Mouse (Mus musculus) heart, embryonic 15.5 days (tissue): ENCODE measurements around the gene Pigm. TPM values are rescaled to one million over a fixed set of nuclear protein-coding genes. Genes with fewer than 3 reads are reported as not detected.

Experiments used
- ATAC-seq: fragments of 200-750 bp; cut with Nextera tagmentation; replicated peaks from 2 replicates; pipeline ENCODE4 v1.8.0; 2017; ENCODE audit warnings: low read depth, moderate TSS enrichment; ENCODE audit not compliant: insufficient number of reproducible peaks, insufficient read depth, low FRiP score
- H3K27ac ChIP-seq: fragments of 300-500 bp; sonication (generic); 2 replicates; pipeline ENCODE4 v1.5.1; 2015; ENCODE audit warnings: mild to moderate bottlenecking, inconsistent platforms
- H3K27me3 ChIP-seq: fragments of 300-500 bp; sonication (generic); 2 replicates; pipeline ENCODE4 v1.6.1; 2015; ENCODE audit warnings: inconsistent platforms
- H3K36me3 ChIP-seq: fragments of 300-500 bp; sonication (generic); 2 replicates; pipeline ENCODE4 v1.6.1; 2015; ENCODE audit warnings: mild to moderate bottlenecking, inconsistent platforms
- H3K4me1 ChIP-seq: fragments of 300-500 bp; sonication (generic); replicated peaks from 2 replicates; pipeline ENCODE4 v1.6.1; 2015; ENCODE audit warnings: inconsistent platforms
- H3K4me2 ChIP-seq: fragments of 300-500 bp; sonication (generic); 2 replicates; pipeline ENCODE4 v1.6.1; 2015; ENCODE audit warnings: inconsistent platforms, mild to moderate bottlenecking, moderate library complexity
- H3K4me3 ChIP-seq: fragments of 300-500 bp; sonication (generic); 2 replicates; pipeline ENCODE4 v1.5.1; 2015; ENCODE audit warnings: mild to moderate bottlenecking, inconsistent platforms
- H3K9ac ChIP-seq: fragments of 300-500 bp; sonication (generic); 2 replicates; pipeline ENCODE4 v1.6.1; 2015; ENCODE audit warnings: mild to moderate bottlenecking, inconsistent platforms
- H3K9me3 ChIP-seq: fragments of 300-500 bp; sonication (generic); replicated peaks from 2 replicates; pipeline ENCODE4 v1.6.1; 2016; ENCODE audit warnings: inconsistent platforms
- WGBS: fragments of 180-500 bp; shearing (Covaris S2); methylation state at CpG from one replicate; pipeline ENCODE4 v1.1.7; 2015; ENCODE audit warnings: mixed read lengths; 5-methylcytosine and 5-hydroxymethylcytosine counted together
- polyA plus RNA-seq: library from polyadenylated mRNA; unstranded; fragments of >200 nt; fragmentation: Nextera tagmentation; extraction: Ambion mirVana; gene quantifications from 2 replicates; pipeline ENCODE4 v1.2.1, GENCODE M21; 2015

Pigm gene
- polyA plus RNA-seq, 1 experiment from 2014 or later = 3.2 TPM

DNA sequence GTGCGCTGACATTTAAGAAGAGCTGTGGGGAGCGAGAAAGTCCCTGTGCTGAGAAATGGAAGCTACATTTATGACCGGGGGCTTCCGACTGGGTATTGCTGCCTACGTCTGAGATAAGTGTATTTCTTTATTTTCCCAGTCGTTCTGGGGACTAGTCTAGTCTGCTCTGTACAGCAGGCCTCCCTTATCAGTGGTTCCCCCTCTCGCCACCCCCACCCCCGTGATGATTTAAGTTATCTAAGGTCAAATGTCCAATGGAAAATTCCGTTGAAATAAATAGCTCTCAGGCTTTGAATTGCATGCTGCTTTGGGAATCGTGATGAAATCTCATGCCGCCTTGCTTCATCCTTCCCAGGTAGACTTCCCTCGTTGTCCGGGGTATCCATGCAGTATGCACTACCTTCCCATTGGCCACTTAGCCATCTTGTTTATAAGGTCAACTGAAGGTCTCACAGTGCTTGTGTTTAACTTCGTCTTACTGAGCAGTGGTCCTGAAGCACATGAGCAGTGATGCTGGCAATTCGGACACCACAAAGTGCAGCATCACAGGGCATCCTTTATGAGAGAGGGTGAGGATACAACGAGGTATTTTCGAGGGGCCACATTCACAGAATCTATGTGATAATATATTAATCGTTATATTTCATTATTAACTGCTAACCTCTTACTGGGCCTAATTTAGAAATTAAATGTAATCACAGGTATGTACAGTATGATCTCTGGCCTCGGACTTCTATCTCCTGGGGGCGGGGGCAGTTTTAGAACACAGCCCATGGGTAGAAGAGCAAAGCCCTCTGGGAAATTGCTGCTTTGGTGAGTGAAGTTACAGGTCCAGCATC, 56.9 kb downstream of the Pigm start:
- 0 out of 2 replicates have a peak, but pooled peaks have one; percentile 43 for ATAC-seq
- no peaks in the 10 kb centered on the region for H3K36me3 ChIP-seq
- H3K4me2 ChIP-seq = no peak overlapping the region
- H3K4me3 ChIP-seq = no peak overlapping the region
- no peaks in the 10 kb centered on the region for H3K27me3 ChIP-seq
- no peaks in the 10 kb centered on the region for H3K9me3 ChIP-seq
- no peak overlapping the region for H3K9ac ChIP-seq
- WGBS = 45% methylated on average over 20 of the region's 20 CpGs
- H3K27ac ChIP-seq = peak overlapping the region; percentile 57; the same call in 1 of the 2 replicates
- H3K4me1 ChIP-seq = peaks cover 27% of the 10 kb centered on the region

Other genes with a start within 250 kb of the Pigm start
- gene Pex19, start 249.8 kb upstream of the Pigm start, polyA plus RNA-seq = 123 and 124 TPM in 2 replicates
- 107 and 118 TPM in 2 replicates for gene Dcaf8, start 228.5 kb upstream of the Pigm start, polyA plus RNA-seq
- 165 and 179 TPM in 2 replicates for gene Pea15a, start 169.7 kb upstream of the Pigm start, polyA plus RNA-seq
- gene Casq1, start 156.7 kb upstream of the Pigm start, polyA plus RNA-seq = 96.7 and 102 TPM in 2 replicates
- gene Atp1a4, start 118.1 kb upstream of the Pigm start, polyA plus RNA-seq = 0.10 and 0.28 TPM in 2 replicates
- 20.6 and 35.4 TPM in 2 replicates for gene Igsf8, start 114.9 kb upstream of the Pigm start, polyA plus RNA-seq
- 17.4 and 17.9 TPM in 2 replicates for gene Atp1a2, start 78.5 kb upstream of the Pigm start, polyA plus RNA-seq
- gene Kcnj9, start 47.2 kb upstream of the Pigm start, polyA plus RNA-seq = not detected in 2 replicates
- gene Kcnj10, start 35.3 kb upstream of the Pigm start, polyA plus RNA-seq = 0.03 and 0.06 TPM in 2 replicates
- 0.83 and 1.1 TPM in 2 replicates for gene Slamf9, start 98.8 kb downstream of the Pigm start, polyA plus RNA-seq
- gene Igsf9, start 105.2 kb downstream of the Pigm start, polyA plus RNA-seq = 2.9 and 7.7 TPM in 2 replicates
- gene Tagln2, start 123.5 kb downstream of the Pigm start, polyA plus RNA-seq = 276 and 327 TPM in 2 replicates
- gene Cfap45, start 144.3 kb downstream of the Pigm start, polyA plus RNA-seq = 2.3 and 3.3 TPM in 2 replicates
- 0.34 and 0.55 TPM in 2 replicates for gene Vsig8, start 179.4 kb downstream of the Pigm start, polyA plus RNA-seq
- 0.23 TPM in 1 of 2 replicates, not detected in the other for gene Slamf8, start 214.0 kb downstream of the Pigm start, polyA plus RNA-seq
- not detected in 2 replicates for gene Fcrl6, start 226.0 kb downstream of the Pigm start, polyA plus RNA-seq